Mouse (Mus musculus) kidney, postnatal 0 days (tissue): Measurements from ENCODE around the gene AU021092. TPM values are rescaled to one million over a fixed set of nuclear protein-coding genes. Genes with fewer than 3 reads are reported as not detected.

ENCODE experiments used
- ATAC-seq: fragments of 200-750 bp; cut with Nextera tagmentation; replicated peaks from 2 replicates; pipeline ENCODE4 v1.8.0; 2017; ENCODE audit warnings: low read depth, moderate number of reproducible peaks, moderate TSS enrichment, moderate library complexity; ENCODE audit not compliant: low FRiP score
- DNase-seq: peaks from one replicate; pipeline ENCODE4 v3.0.0-alpha.2; 2016; ENCODE audit warnings: low spot score
- H3K27ac ChIP-seq: fragments of 300-500 bp; sonication (generic); 2 replicates; pipeline ENCODE4 v1.5.1; 2014; ENCODE audit warnings: mild to moderate bottlenecking
- H3K27me3 ChIP-seq: fragments of 300-500 bp; sonication (generic); 2 replicates; pipeline ENCODE4 v1.6.1; 2014; ENCODE audit warnings: low read length, mixed read lengths; ENCODE audit not compliant: insufficient read depth
- H3K36me3 ChIP-seq: fragments of 300-500 bp; sonication (generic); 2 replicates; pipeline ENCODE4 v1.6.1; 2014; ENCODE audit warnings: low read length, mixed read lengths; ENCODE audit not compliant: insufficient read depth
- H3K4me1 ChIP-seq: fragments of 300-500 bp; sonication (generic); replicated peaks from 2 replicates; pipeline ENCODE4 v1.6.1; 2014; ENCODE audit warnings: antibody characterized with exemption, low read length, mixed read lengths; ENCODE audit not compliant: insufficient read depth
- H3K4me2 ChIP-seq: fragments of 300-500 bp; sonication (generic); 2 replicates; pipeline ENCODE4 v1.6.1; 2014; ENCODE audit warnings: mild to moderate bottlenecking, low read length, moderate library complexity, mixed read lengths
- H3K4me3 ChIP-seq: fragments of 300-500 bp; sonication (generic); replicated peaks from 2 replicates; pipeline ENCODE4 v1.5.1; 2014; ENCODE audit warnings: low read depth, low read length
- H3K9ac ChIP-seq: fragments of 300-500 bp; sonication (generic); 2 replicates; pipeline ENCODE4 v1.6.1; 2014; ENCODE audit warnings: low read depth, low read length
- H3K9me3 ChIP-seq: fragments of 300-500 bp; sonication (generic); replicated peaks from 2 replicates; pipeline ENCODE4 v1.6.1; 2016; ENCODE audit warnings: low read length, inconsistent platforms, mixed read lengths
- CTCF ChIP-seq: IDR thresholded peaks from 2 replicates; pipeline ENCODE4 v1.5.1; 2016; ENCODE audit warnings: antibody characterized with exemption, low read depth, mild to moderate bottlenecking, moderate library complexity
- WGBS: fragments of 180-500 bp; shearing (Covaris S2); extraction: QIAGEN DNeasy Blood & Tissue Kit; methylation state at CpG from one replicate; pipeline ENCODE4 v1.1.7; 2014; 5-methylcytosine and 5-hydroxymethylcytosine counted together
- polyA plus RNA-seq: library from polyadenylated mRNA; unstranded; fragments of >200 nt; fragmentation: Nextera tagmentation; extraction: Ambion mirVana; gene quantifications from 2 replicates; pipeline ENCODE4 v1.2.1, GENCODE M21; 2015

AU021092 gene
- polyA plus RNA-seq, 1 experiment from 2014 or later, result 15.3 TPM

DNA sequence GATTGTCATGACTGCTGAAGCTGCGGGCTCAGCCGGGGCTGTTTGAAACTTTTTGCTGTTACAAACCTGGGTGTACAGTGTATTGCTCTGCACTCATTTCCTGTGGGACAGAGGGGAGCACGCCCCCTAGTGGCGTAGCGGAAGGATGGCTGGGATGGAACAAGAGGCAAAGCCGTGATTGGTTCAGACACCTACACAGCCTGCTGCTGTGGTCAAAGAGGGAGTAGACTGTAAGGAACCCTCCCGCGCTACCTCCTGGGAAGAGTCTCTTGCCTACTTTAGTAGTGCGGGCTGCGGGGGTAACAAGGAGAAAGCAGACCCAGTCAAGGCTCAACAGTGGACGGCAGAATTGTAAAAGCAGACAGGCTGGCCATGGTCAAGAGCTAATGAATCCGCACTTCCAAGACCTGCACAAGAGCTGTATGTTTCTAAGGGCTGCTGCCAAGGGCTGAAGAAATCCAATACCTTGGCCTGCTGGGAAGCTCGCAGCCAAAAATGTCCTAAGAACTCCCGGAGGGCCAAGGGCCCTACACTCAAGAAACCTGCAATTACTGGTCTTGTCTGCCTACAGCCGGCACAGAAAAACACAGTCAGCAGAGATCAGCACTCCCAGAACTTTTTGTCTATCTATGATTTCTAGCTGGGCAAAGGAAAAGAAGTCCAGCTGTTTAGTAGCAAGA lies 32.4 kb upstream of the AU021092 start:
- H3K9ac ChIP-seq, result peak overlapping the region; percentile 80
- peak; percentile 98 for TF ChIP-seq CTCF

DNA sequence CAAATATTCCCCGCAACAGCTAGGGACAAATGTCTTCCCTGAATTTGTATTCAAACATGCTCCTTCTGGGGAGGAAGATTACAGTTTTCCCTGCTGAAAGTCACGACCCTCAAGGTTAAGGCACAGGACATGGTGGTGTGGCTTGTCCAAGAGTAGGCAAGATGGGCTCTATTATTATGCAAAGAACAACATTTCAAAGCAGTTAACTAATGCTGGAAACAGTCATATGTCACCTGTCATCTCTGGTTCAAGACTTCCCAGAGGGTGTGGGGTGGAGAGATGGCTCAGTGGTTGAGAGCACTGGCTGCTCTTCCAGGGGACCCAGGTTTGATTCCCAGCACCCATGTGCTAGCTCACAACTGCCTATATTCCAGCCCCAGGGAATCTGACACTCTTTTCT lies 30.2 kb upstream of the AU021092 start:
- TF ChIP-seq CTCF, result no peak
- peaks cover 19% of the 10 kb centered on the region for H3K36me3 ChIP-seq
- H3K9me3 ChIP-seq, result no peaks in the 10 kb centered on the region
- no peak for ATAC-seq
- no peak overlapping the region for H3K27ac ChIP-seq
- WGBS, result 96% methylated on average over 2 of the region's 2 CpGs
- 0 out of 2 replicates have a peak, but pooled peaks cover 5% of the 10 kb centered on the region for H3K4me1 ChIP-seq
- DNase-seq, result no peak
- H3K4me2 ChIP-seq, result no peak overlapping the region
- no peak overlapping the region for H3K4me3 ChIP-seq
- H3K27me3 ChIP-seq, result no peaks in the 10 kb centered on the region
- no peak overlapping the region for H3K9ac ChIP-seq

More for the DNA sequence above, 32.4 kb upstream of the AU021092 start:
- Histone ChIP-seq H3K4me1 (0 out of 2 replicates have a peak, but pooled peaks cover 5% of the 10 kb centered on the region), H3K27ac (peak overlapping the region; percentile 78), H3K27me3 (no peaks in the 10 kb centered on the region), H3K9me3 (no peaks in the 10 kb centered on the region), H3K4me2 (peak overlapping the region; percentile 65), H3K36me3 (peaks cover 4% of the 10 kb centered on the region; the same call in 1 of the 2 replicates), H3K4me3 (peak overlapping the region; percentile 64)
- peak; percentile 77 for ATAC-seq
- 2% methylated on average over 15 of the region's 15 CpGs for WGBS
- peak; percentile 96 for DNase-seq

GRCm38 (mm10) chr16:5250891-5251290 lies 28.8 kb upstream of the AU021092 start:
- Histone ChIP-seq H3K27ac (no peak overlapping the region), H3K36me3 (peaks cover 24% of the 10 kb centered on the region), H3K4me3 (no peak overlapping the region), H3K27me3 (no peaks in the 10 kb centered on the region), H3K4me1 (0 out of 2 replicates have a peak, but pooled peaks cover 5% of the 10 kb centered on the region), H3K9me3 (no peaks in the 10 kb centered on the region), H3K9ac (no peak overlapping the region), H3K4me2 (no peak overlapping the region)
- no peak for TF ChIP-seq CTCF
- no peak for ATAC-seq
- WGBS, result 86% methylated on average over 3 of the region's 3 CpGs
- DNase-seq, result no peak

- Histone ChIP-seq H3K27me3 (no peaks in the 10 kb centered on the region), H3K9ac (no peak overlapping the region), H3K36me3 (peaks cover 54% of the 10 kb centered on the region), H3K4me1 (no peaks in the 10 kb centered on the region), H3K4me3 (no peak overlapping the region), H3K4me2 (no peak overlapping the region), H3K9me3 (no peaks in the 10 kb centered on the region), H3K27ac (no peak overlapping the region)
- TF ChIP-seq CTCF, result peak; percentile 87
- 33% methylated on average over 7 of the region's 7 CpGs for WGBS
- DNase-seq, result peak; percentile 47
- peak; percentile 53; the same call in 1 of the 2 replicates for ATAC-seq
These were observed 22.3 kb upstream of the AU021092 start for GRCm38 (mm10) chr16:5244411-5244810.

DNA sequence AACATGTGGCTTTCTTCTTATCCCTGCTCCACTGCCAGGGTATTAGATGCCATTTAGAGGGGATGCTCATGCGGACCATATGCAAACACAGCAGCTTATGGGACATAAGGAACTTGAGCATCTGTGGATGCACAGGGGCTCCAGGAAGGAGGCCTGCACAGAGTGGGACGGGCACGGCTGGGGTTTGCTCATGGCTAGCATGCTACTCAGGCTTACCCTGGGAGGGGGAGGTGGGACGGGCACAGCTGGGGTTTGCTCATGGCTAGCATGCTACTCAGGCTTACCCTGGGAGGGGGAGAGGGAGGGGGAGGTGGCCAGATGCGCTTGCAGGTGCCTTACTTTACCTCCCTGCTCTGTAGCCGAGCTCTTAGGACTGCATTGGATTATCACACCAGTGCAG lies 20.8 kb upstream of the AU021092 start:
- 93% methylated on average over 6 of the region's 6 CpGs for WGBS
- H3K9ac ChIP-seq, result no peak overlapping the region
- DNase-seq (no peak), ATAC-seq (no peak)
- peaks cover 48% of the 10 kb centered on the region for H3K36me3 ChIP-seq
- H3K27ac ChIP-seq, result no peak overlapping the region
- no peaks in the 10 kb centered on the region for H3K9me3 ChIP-seq
- no peaks in the 10 kb centered on the region for H3K4me1 ChIP-seq
- no peak overlapping the region for H3K4me3 ChIP-seq
- no peak for TF ChIP-seq CTCF
- no peak overlapping the region for H3K4me2 ChIP-seq
- no peaks in the 10 kb centered on the region for H3K27me3 ChIP-seq

- no peak for TF ChIP-seq CTCF
- DNase-seq (no peak), ATAC-seq (no peak)
- Histone ChIP-seq H3K4me1 (no peaks in the 10 kb centered on the region), H3K4me2 (no peak overlapping the region), H3K36me3 (peaks cover 43% of the 10 kb centered on the region), H3K27ac (no peak overlapping the region), H3K4me3 (no peak overlapping the region), H3K27me3 (no peaks in the 10 kb centered on the region), H3K9ac (no peak overlapping the region), H3K9me3 (no peaks in the 10 kb centered on the region)
- 90% methylated on average over 4 of the region's 4 CpGs for WGBS
These were observed 20.3 kb upstream of the AU021092 start for GRCm38 (mm10) chr16:5242355-5242754.
